Mouse (Mus musculus) neural tube, embryonic 12.5 days (tissue): Measurements from ENCODE around the gene Max. TPM values are rescaled to one million over a fixed set of nuclear protein-coding genes. Genes with fewer than 3 reads are reported as not detected.

Source experiments
- ATAC-seq: fragments of 200-750 bp; cut with Nextera tagmentation; 2 replicates; pipeline ENCODE4 v1.8.0; 2017; ENCODE audit warnings: low read depth, mild to moderate bottlenecking, moderate TSS enrichment, moderate library complexity; ENCODE audit not compliant: low FRiP score
- H3K27ac ChIP-seq: fragments of 300-500 bp; sonication (generic); 2 replicates; pipeline ENCODE4 v1.5.1; 2016
- H3K27me3 ChIP-seq: fragments of 300-500 bp; sonication (generic); replicated peaks from 2 replicates; pipeline ENCODE4 v1.6.1; 2016; ENCODE audit warnings: mild to moderate bottlenecking
- H3K36me3 ChIP-seq: fragments of 300-500 bp; sonication (generic); 2 replicates; pipeline ENCODE4 v1.6.1; 2016; ENCODE audit warnings: mild to moderate bottlenecking
- H3K4me1 ChIP-seq: fragments of 300-500 bp; sonication (generic); 2 replicates; pipeline ENCODE4 v1.6.1; 2016
- H3K4me2 ChIP-seq: fragments of 300-500 bp; sonication (generic); replicated peaks from 2 replicates; pipeline ENCODE4 v1.6.1; 2016; ENCODE audit warnings: mild to moderate bottlenecking
- H3K4me3 ChIP-seq: fragments of 300-500 bp; sonication (generic); 2 replicates; pipeline ENCODE4 v1.5.1; 2016
- H3K9ac ChIP-seq: fragments of 300-500 bp; sonication (generic); 2 replicates; pipeline ENCODE4 v1.6.1; 2016; ENCODE audit warnings: mild to moderate bottlenecking
- H3K9me3 ChIP-seq: fragments of 300-500 bp; sonication (generic); 2 replicates; pipeline ENCODE4 v1.6.1; 2016; ENCODE audit warnings: mild to moderate bottlenecking
- WGBS: fragments of 180-500 bp; shearing (Covaris S2); methylation state at CpG from one replicate; pipeline ENCODE4 v1.1.7; 2016; 5-methylcytosine and 5-hydroxymethylcytosine counted together
- polyA plus RNA-seq: library from polyadenylated mRNA; unstranded; fragments of >200 nt; fragmentation: Nextera tagmentation; extraction: Ambion mirVana; gene quantifications from 2 replicates; pipeline ENCODE4 v1.2.1, GENCODE M21; 2016

Max gene
- polyA plus RNA-seq, 1 experiment from 2014 or later, result 15.4 TPM

DNA sequence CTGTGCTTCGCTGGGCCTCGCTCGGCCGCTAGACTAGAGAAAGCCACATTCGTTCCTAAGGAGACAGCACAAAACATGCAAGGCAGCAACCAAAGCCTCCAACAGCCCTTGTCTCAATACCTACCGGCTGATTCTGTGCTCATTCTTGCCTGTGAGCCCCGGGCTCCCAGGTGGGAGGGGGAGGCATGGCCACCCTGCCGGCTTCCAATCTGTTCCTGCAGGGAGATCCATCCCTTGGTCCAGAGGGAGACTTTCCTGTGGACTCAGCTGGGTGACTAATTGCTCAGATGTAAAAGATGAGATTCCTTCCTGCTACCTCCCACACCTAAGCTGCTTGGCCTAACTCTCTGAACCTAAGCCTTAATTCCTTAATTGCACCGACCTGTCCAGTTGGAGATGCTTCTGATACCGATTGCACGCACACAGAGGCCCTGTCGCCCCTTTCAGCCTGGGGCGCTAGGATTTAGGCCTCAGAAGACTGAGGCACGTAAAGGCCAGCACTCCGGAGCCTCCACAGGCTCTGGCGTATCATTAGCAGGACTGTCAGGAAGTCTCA lies 50.8 kb downstream of the Max start:
- Histone ChIP-seq H3K9ac (no peak overlapping the region), H3K4me1 (0 out of 2 replicates have a peak, but pooled peaks cover 3% of the 10 kb centered on the region), H3K4me2 (no peak overlapping the region), H3K4me3 (no peak overlapping the region), H3K36me3 (peaks cover 16% of the 10 kb centered on the region; the same call in 1 of the 2 replicates), H3K27ac (no peak overlapping the region), H3K27me3 (no peaks in the 10 kb centered on the region), H3K9me3 (no peaks in the 10 kb centered on the region)
- no peak for ATAC-seq
- WGBS, result 78% methylated on average over 16 of the region's 16 CpGs

- Histone ChIP-seq H3K27ac (no peak overlapping the region), H3K27me3 (no peaks in the 10 kb centered on the region), H3K4me2 (no peak overlapping the region), H3K9ac (no peak overlapping the region), H3K4me1 (0 out of 2 replicates have a peak, but pooled peaks cover 3% of the 10 kb centered on the region), H3K36me3 (peaks cover 15% of the 10 kb centered on the region; the same call in 1 of the 2 replicates), H3K4me3 (no peak overlapping the region), H3K9me3 (no peaks in the 10 kb centered on the region)
- no peak for ATAC-seq
- WGBS, result 69% methylated on average over 11 of the region's 11 CpGs
Observed at GRCm38 (mm10) chr12:76910258-76910940, 51.6 kb downstream of the Max start.

DNA sequence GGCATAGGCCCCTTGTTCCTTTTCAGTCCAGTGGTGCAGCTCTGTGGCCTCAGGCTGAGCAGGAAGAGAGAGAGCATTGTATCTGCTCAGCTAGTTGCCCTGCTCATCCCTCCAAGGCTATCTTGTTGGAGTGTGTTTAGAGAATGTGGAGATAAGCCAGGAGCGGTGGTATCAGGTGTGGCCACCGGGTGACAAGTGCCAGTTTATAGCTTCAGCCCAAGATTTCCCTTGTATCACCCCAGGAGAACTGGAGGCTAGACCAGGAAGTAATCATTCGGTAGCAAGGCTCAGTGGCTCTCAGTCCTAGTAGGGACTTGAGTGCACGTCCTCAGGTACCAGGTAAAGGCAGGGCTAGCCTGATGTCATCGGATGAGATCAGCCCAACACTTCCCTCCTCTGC lies 52.8 kb downstream of the Max start:
- H3K36me3 ChIP-seq, result peaks cover 11% of the 10 kb centered on the region; the same call in 1 of the 2 replicates
- H3K9me3 ChIP-seq, result no peaks in the 10 kb centered on the region
- H3K27me3 ChIP-seq, result no peaks in the 10 kb centered on the region
- no peak for ATAC-seq
- no peak overlapping the region for H3K4me2 ChIP-seq
- no peak overlapping the region for H3K27ac ChIP-seq
- 0 out of 2 replicates have a peak, but pooled peaks cover 3% of the 10 kb centered on the region for H3K4me1 ChIP-seq
- no peak overlapping the region for H3K9ac ChIP-seq
- WGBS, result 88% methylated on average over 5 of the region's 5 CpGs
- no peak overlapping the region for H3K4me3 ChIP-seq

DNA sequence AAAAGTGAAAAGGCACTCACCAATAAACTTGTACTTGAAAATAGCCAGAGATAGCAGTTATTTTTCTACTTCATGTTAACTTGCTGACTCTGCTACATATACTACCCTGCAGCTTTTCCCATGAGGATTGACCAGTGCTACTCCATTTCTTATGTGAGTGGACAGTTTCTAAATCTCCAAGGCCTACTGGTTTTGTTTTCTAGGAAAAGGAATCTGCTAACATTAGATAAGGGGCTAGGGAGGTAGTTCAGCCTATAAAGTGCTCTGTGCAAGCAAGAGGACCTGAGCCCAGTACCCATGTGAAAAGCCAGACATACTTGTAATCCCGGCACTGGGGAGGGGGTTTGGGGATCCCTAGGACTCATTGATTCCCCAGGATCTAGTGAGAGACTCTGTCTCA lies 55.7 kb downstream of the Max start:
- no peaks in the 10 kb centered on the region for H3K9me3 ChIP-seq
- H3K9ac ChIP-seq, result no peak overlapping the region
- 0 out of 2 replicates have a peak, but pooled peaks cover 3% of the 10 kb centered on the region for H3K4me1 ChIP-seq
- ATAC-seq, result no peak
- no peak overlapping the region for H3K4me2 ChIP-seq
- peaks cover 11% of the 10 kb centered on the region; the same call in 1 of the 2 replicates for H3K36me3 ChIP-seq
- H3K27ac ChIP-seq, result no peak overlapping the region
- H3K4me3 ChIP-seq, result no peak overlapping the region
- H3K27me3 ChIP-seq, result no peaks in the 10 kb centered on the region
- WGBS, result 87% methylated on average over 1 of the region's 1 CpGs

- no peak overlapping the region for H3K4me3 ChIP-seq
- H3K9ac ChIP-seq, result no peak overlapping the region
- WGBS, result 75% methylated on average over 3 of the region's 3 CpGs
- no peak overlapping the region for H3K27ac ChIP-seq
- H3K27me3 ChIP-seq, result no peaks in the 10 kb centered on the region
- no peaks in the 10 kb centered on the region for H3K4me1 ChIP-seq
- no peaks in the 10 kb centered on the region for H3K9me3 ChIP-seq
- ATAC-seq, result no peak
- H3K36me3 ChIP-seq, result peaks cover 14% of the 10 kb centered on the region; the same call in 1 of the 2 replicates
- H3K4me2 ChIP-seq, result no peak overlapping the region
Observed at GRCm38 (mm10) chr12:76901508-76902294, 60.3 kb downstream of the Max start.

DNA sequence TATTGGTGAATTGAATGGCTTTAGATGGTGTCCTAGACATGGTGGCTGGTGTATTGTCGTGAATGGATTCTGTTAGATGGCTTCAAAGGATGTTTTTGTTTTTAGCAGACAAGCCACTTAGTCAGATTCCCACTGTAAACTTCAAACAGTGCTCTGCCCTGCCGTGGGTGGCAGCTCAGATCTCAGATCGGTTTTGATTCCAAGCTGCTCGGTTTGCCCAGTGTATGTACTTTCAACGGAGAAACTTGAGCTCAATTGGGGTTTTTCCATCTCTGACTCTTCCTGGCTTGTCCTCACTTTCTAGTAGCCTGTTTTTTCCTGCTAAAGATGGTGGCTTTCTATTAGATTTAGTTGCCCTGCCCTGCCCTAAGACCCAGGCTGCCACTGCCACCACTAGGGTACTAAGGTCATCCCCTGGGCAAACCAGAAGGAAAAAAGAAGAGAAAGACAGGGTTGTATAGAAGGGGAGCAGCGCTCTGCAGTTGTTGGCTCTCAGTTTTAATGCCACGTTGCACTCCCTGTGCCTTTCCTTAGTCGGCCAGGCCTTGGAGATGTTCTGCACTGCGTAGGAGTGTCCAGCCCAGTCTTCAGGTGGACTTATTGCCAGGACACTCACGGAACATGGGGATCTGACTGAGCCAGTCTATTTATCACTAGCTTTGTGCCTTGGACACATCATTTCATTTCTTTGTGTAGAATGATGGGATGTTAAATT lies 62.6 kb downstream of the Max start:
- Histone ChIP-seq H3K27me3 (no peaks in the 10 kb centered on the region), H3K27ac (no peak overlapping the region), H3K4me2 (no peak overlapping the region), H3K4me3 (no peak overlapping the region), H3K9me3 (no peaks in the 10 kb centered on the region), H3K9ac (no peak overlapping the region), H3K36me3 (peaks cover 12% of the 10 kb centered on the region; the same call in 1 of the 2 replicates), H3K4me1 (no peaks in the 10 kb centered on the region)
- no peak for ATAC-seq
- whole genome bisulfite sequencing, result 91% methylated on average over 10 of the region's 10 CpGs

DNA sequence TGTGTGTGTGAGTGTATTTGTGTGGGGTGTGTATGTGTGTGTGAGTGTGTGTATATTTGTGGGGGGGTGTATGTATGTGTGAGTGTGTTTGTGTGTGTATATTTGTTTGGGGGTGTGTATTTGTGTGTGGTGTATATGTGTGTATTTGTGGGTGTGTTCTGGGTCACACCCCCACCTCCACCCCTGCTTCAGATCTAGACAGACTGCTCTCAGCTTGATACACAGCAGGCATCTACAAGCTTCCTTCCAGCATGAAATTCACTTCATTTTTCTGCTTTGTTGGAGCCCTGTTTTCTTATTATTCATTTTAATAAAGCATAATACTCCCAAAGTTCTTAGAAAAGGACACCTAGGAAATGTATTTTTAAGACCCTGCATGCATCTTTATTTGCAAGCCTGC lies 63.9 kb downstream of the Max start:
- Histone ChIP-seq H3K4me2 (no peak overlapping the region), H3K9ac (no peak overlapping the region), H3K4me3 (no peak overlapping the region), H3K27ac (no peak overlapping the region), H3K4me1 (no peaks in the 10 kb centered on the region), H3K27me3 (no peaks in the 10 kb centered on the region), H3K36me3 (peaks cover 12% of the 10 kb centered on the region; the same call in 1 of the 2 replicates), H3K9me3 (no peaks in the 10 kb centered on the region)
- ATAC-seq, result no peak

GRCm38 (mm10) chr12:76897006-76897405 lies 65.0 kb downstream of the Max start:
- no peak overlapping the region for H3K4me2 ChIP-seq
- WGBS, result 89% methylated on average over 10 of the region's 10 CpGs
- H3K27me3 ChIP-seq, result no peaks in the 10 kb centered on the region
- H3K9me3 ChIP-seq, result no peaks in the 10 kb centered on the region
- ATAC-seq, result no peak
- H3K4me1 ChIP-seq, result no peaks in the 10 kb centered on the region
- H3K4me3 ChIP-seq, result no peak overlapping the region
- peaks cover 17% of the 10 kb centered on the region; the same call in 1 of the 2 replicates for H3K36me3 ChIP-seq
- H3K27ac ChIP-seq, result no peak overlapping the region
- H3K9ac ChIP-seq, result no peak overlapping the region

DNA sequence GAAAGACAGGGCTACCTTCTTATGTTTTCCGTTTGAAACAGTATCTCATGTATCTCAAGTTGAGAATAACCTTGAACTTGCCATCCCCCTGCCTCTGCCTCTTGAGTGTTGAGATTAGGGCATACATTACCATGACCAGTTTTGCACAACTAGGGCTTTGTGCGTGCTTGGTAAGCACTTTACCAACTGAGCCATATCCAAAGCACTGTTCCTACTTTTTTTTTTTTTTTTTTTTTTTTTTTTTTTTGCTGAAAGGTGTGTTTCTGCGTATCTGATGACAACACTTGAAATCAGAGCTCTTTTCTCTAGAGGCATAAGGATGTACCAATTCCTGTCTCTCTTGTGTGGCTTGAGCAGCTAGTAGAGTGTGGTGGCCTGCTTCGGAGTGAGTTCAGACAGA lies 65.4 kb downstream of the Max start:
- no peaks in the 10 kb centered on the region for H3K9me3 ChIP-seq

DNA sequence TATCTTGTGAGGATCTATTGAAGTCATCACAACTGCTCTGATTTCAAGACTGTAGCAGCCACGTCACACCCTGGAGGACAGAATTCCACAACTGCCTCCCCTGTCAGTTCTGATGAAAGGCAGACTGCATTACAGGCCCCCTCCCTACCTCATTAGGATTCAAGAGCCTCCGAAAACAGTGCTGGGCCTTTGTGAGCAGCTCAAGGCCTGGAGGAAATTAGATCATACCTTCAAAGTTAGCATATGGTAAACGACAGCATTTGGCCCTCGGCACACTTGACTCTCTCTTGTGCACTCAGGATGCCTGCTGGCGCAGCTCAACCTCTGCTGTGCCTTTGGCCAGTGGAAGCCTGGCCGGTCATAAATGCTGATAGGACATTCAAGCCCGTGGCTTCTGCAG lies 66.2 kb downstream of the Max start:
- WGBS, result 54% methylated on average over 7 of the region's 7 CpGs
- Histone ChIP-seq H3K27me3 (no peaks in the 10 kb centered on the region), H3K9ac (no peak overlapping the region), H3K4me1 (no peaks in the 10 kb centered on the region), H3K27ac (no peak overlapping the region), H3K36me3 (peaks cover 16% of the 10 kb centered on the region; the same call in 1 of the 2 replicates), H3K9me3 (no peaks in the 10 kb centered on the region), H3K4me2 (no peak overlapping the region), H3K4me3 (no peak overlapping the region)
- ATAC-seq, result no peak

More for the DNA sequence above, 65.4 kb downstream of the Max start:
- Histone ChIP-seq H3K4me2 (no peak overlapping the region), H3K27ac (no peak overlapping the region), H3K4me3 (no peak overlapping the region), H3K27me3 (no peaks in the 10 kb centered on the region), H3K9ac (no peak overlapping the region), H3K36me3 (peaks cover 19% of the 10 kb centered on the region; the same call in 1 of the 2 replicates), H3K4me1 (no peaks in the 10 kb centered on the region)
- WGBS, result 94% methylated on average over 4 of the region's 4 CpGs
- no peak for ATAC-seq

DNA sequence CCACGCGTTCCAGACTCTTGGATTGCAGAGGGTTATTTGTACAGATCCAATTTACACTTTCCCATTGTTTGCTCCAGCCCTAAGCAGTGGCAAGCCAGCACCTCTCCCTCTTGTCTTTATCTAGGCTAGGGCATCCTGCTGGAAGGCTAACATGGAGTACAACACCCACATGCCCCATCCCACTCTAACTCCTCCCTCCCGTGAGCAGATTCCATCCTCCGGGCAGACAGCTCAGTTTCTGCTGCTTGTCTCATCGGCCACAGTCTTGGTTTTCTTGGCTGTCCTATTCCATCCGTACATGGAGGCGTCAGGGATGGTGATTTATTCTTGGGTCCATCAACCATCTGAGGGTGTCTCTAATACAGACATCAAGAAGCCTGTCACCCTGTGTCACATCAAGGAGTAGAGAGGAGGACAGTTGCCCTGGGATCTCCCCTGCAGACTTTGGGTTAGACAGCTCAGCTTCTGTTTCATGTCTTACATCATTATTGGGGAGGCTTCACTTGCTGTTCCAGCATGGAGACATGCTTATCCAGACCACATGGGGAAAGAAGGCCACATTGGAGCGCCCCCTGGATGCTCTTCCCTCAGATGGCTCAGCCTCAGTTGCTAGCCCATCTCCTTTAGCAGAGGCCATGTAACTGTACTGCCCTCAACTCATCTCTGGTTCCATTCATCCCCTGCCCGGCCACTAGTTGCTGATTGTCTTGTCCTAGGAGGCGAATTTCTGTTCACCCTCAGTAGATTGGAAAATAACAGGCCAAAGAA lies 67.0 kb downstream of the Max start:
- 84% methylated on average over 10 of the region's 10 CpGs for WGBS

More for the DNA sequence above, 67.0 kb downstream of the Max start:
- Histone ChIP-seq H3K4me3 (no peak overlapping the region), H3K9me3 (no peaks in the 10 kb centered on the region), H3K9ac (no peak overlapping the region), H3K27ac (no peak overlapping the region), H3K36me3 (peaks cover 11% of the 10 kb centered on the region; the same call in 1 of the 2 replicates), H3K4me2 (no peak overlapping the region), H3K27me3 (no peaks in the 10 kb centered on the region), H3K4me1 (no peaks in the 10 kb centered on the region)
- ATAC-seq, result no peak
